Mouse (Mus musculus) MEL-GATA-1-ER (cell line): ENCODE results near the gene Trem3.
A peak's percentile ranks its signal among the peaks of the same experiment; 100 is the strongest.

Experiments
- DNase-seq: peaks from one replicate; pipeline ENCODE4 v3.0.0-alpha.2; 2012; ENCODE audit warnings: low read depth; ENCODE audit errors: extremely low read depth

The Trem3 gene

GRCm38 (mm10) chr17:48247221-48247928 lies at the start of gene Trem3:
TSS of gene Trem3 (plus strand) at chr17:48247777.
- DNase-seq: no peak

- DNase-seq: no peak
These were observed 44.5 kb upstream of the Trem3 start for GRCm38 (mm10) chr17:48203086-48203485.

- no peak for DNase-seq
These were observed 35.0 kb upstream of the Trem3 start for GRCm38 (mm10) chr17:48212596-48212995.

- no peak for DNase-seq
These were observed 34.1 kb upstream of the Trem3 start for GRCm38 (mm10) chr17:48213511-48213910.

GRCm38 (mm10) chr17:48215429-48215828 lies 32.1 kb upstream of the Trem3 start:
- no peak for DNase-seq

- DNase-seq: no peak
These were observed 16.9 kb upstream of the Trem3 start for GRCm38 (mm10) chr17:48230680-48231079.

- no peak for DNase-seq
These were observed 15.1 kb upstream of the Trem3 start, which contains the start of gene Trem1 for GRCm38 (mm10) chr17:48232518-48232917. TSS of gene Trem1 (plus strand) at chr17:48232768.

GRCm38 (mm10) chr17:48233789-48234188 lies 13.8 kb upstream of the Trem3 start:
- no peak for DNase-seq

- no peak for DNase-seq
These were observed 13.0 kb upstream of the Trem3 start for GRCm38 (mm10) chr17:48234550-48234949.

GRCm38 (mm10) chr17:48235773-48236370 lies 11.7 kb upstream of the Trem3 start:
- no peak for DNase-seq

GRCm38 (mm10) chr17:48237621-48238020 lies 10.0 kb upstream of the Trem3 start:
- DNase-seq: no peak

- no peak for DNase-seq
These were observed 1.5 kb downstream of the Trem3 start for GRCm38 (mm10) chr17:48249039-48249438.

GRCm38 (mm10) chr17:48249501-48249900 lies 1.9 kb downstream of the Trem3 start:
- DNase-seq: no peak

- DNase-seq: no peak
These were observed 3.1 kb downstream of the Trem3 start for GRCm38 (mm10) chr17:48250631-48251030.

- DNase-seq: no peak
These were observed 9.0 kb downstream of the Trem3 start for GRCm38 (mm10) chr17:48256575-48256974.

GRCm38 (mm10) chr17:48261868-48262267 lies 14.3 kb downstream of the Trem3 start:
- DNase-seq: no peak

- DNase-seq: no peak
These were observed 16.3 kb downstream of the Trem3 start, which contains the start of gene Treml4 for GRCm38 (mm10) chr17:48263741-48264362. TSS of gene Treml4 (plus strand) at chr17:48264295.

- no peak for DNase-seq
These were observed 17.1 kb downstream of the Trem3 start for GRCm38 (mm10) chr17:48264662-48265061.

GRCm38 (mm10) chr17:48266138-48266537 lies 18.6 kb downstream of the Trem3 start:
- no peak for DNase-seq

GRCm38 (mm10) chr17:48266610-48267304 lies 19.2 kb downstream of the Trem3 start:
- no peak for DNase-seq

- DNase-seq: peak; percentile 73
These were observed 20.0 kb downstream of the Trem3 start for GRCm38 (mm10) chr17:48267591-48267990.

- DNase-seq: no peak
These were observed 20.7 kb downstream of the Trem3 start for GRCm38 (mm10) chr17:48268276-48268675.
